Mouse (Mus musculus) layer of hippocampus, postnatal 10 days (tissue): ENCODE results near the gene Gm49391. TPM values are rescaled to one million over a fixed set of nuclear protein-coding genes. Genes with fewer than 3 reads are reported as not detected.
"Not testable (repeated sequence)": the region's sequence is repeated elsewhere in the genome, so short reads cannot be mapped to it uniquely, and the experiment has no call there.

Experiments
- DNase-seq, 2 experiments: peaks; one replicate each; pipeline ENCODE4 v3.0.0; 2021; ENCODE audit warnings: low spot score in 2 of 2
- long read RNA-seq: library from polyadenylated mRNA; stranded (forward); transcript quantifications from one replicate; pipeline ENCODE4 v2.0.0, GENCODE M21; 2023
- total RNA-seq, 2 experiments: library from RNA; stranded (reverse); gene quantifications; 2 replicates each; pipeline ENCODE4 v1.2.3; 2021

Gm49391 gene
- total RNA-seq, result 1 to 10 TPM in 1 of 2 experiments, not detected in 1; 2.1 TPM
- long read RNA-seq, result 0 reads

GRCm38 (mm10) chr13:60936500-60936901 is at the start of gene Gm49391, which contains the start of gene Ctla2a:
Gene Gm49391 (minus strand): TSS chr13:60936571.
Gene Ctla2a (minus strand): TSS chr13:60936625.
- DNase-seq, result no peak

- DNase-seq, result not testable (repeated sequence)
Observed at GRCm38 (mm10) chr13:60972319-60972718, 35.9 kb upstream of the Gm49391 start.

GRCm38 (mm10) chr13:60963985-60964384 is 27.6 kb upstream of the Gm49391 start:
- not testable (repeated sequence) for DNase-seq

GRCm38 (mm10) chr13:60961706-60962105 is 25.3 kb upstream of the Gm49391 start:
- DNase-seq, result no peak

- DNase-seq, result not testable (repeated sequence)
Observed at GRCm38 (mm10) chr13:60941884-60942283, 5.5 kb upstream of the Gm49391 start, which contains the start of gene Tpbpa. Gene Tpbpa (minus strand): TSS chr13:60941984.

- DNase-seq, result not testable (repeated sequence)
Observed at GRCm38 (mm10) chr13:60935490-60935889, 881 bp downstream of the Gm49391 start, which contains the start of gene Gm49393. Gene Gm49393 (minus strand): TSS chr13:60935590.

GRCm38 (mm10) chr13:60904780-60905179 is 31.6 kb downstream of the Gm49391 start, which contains the start of gene Tpbpb:
Gene Tpbpb (minus strand): TSS chr13:60904880.
- DNase-seq, result not testable (repeated sequence)

- DNase-seq, result no peak
Observed at GRCm38 (mm10) chr13:60897328-60897727, 39.0 kb downstream of the Gm49391 start, which contains the start of gene Ctla2b. Gene Ctla2b (minus strand): TSS chr13:60897447.

- not testable (repeated sequence) for DNase-seq
Observed at GRCm38 (mm10) chr13:60896794-60897193, 39.6 kb downstream of the Gm49391 start, which contains the start of gene Gm49392. Gene Gm49392 (minus strand): TSS chr13:60896894.

- DNase-seq, result no peak
Observed at GRCm38 (mm10) chr13:60895406-60896160, 40.8 kb downstream of the Gm49391 start.

- DNase-seq, result no peak
Observed at GRCm38 (mm10) chr13:60892301-60892700, 44.1 kb downstream of the Gm49391 start.

GRCm38 (mm10) chr13:60864281-60864680 is 72.1 kb downstream of the Gm49391 start, which contains the start of gene 4930486L24Rik:
Gene 4930486L24Rik (minus strand): TSS chr13:60864475.
- DNase-seq, result no peak

- DNase-seq, result no peak
Observed at GRCm38 (mm10) chr13:60848241-60849120, 87.9 kb downstream of the Gm49391 start.

Other genes with a start within 250 kb of the Gm49391 start
- gene BC051665, start 150.2 kb downstream of the Gm49391 start, total RNA-seq, result not detected
- not detected for gene Ctsll3, start 133.7 kb downstream of the Gm49391 start, total RNA-seq
- gene 4930486L24Rik, start 72.1 kb downstream of the Gm49391 start, total RNA-seq, result not detected
- gene Gm49392, start 39.7 kb downstream of the Gm49391 start, total RNA-seq, result not detected
- 1 to 10 TPM; 2.0 to 2.6 TPM for gene Ctla2b, start 39.1 kb downstream of the Gm49391 start, total RNA-seq
- not detected for gene Tpbpb, start 31.7 kb downstream of the Gm49391 start, total RNA-seq
- not detected for gene Gm49393, start 981 bp downstream of the Gm49391 start, total RNA-seq
- 10 to 100 TPM; 23.5 to 29.2 TPM for gene Ctla2a, start 54 bp upstream of the Gm49391 start, total RNA-seq
- not detected for gene Tpbpa, start 5.4 kb upstream of the Gm49391 start, total RNA-seq
- gene Ctsj, start 69.4 kb upstream of the Gm49391 start, total RNA-seq, result not detected
- not detected for gene Ctsq, start 104.1 kb upstream of the Gm49391 start, total RNA-seq
- gene Ctsr, start 227.7 kb upstream of the Gm49391 start, total RNA-seq, result not detected